Mouse (Mus musculus) kidney, postnatal 0 days (tissue): Measurements from ENCODE around the gene Pitpnm2. TPM values are rescaled to one million over a fixed set of nuclear protein-coding genes. Genes with fewer than 3 reads are reported as not detected.

Experiments
- ATAC-seq: fragments of 200-750 bp; cut with Nextera tagmentation; replicated peaks from 2 replicates; pipeline ENCODE4 v1.8.0; 2017; ENCODE audit warnings: low read depth, moderate number of reproducible peaks, moderate TSS enrichment, moderate library complexity; ENCODE audit not compliant: low FRiP score
- DNase-seq: peaks from one replicate; pipeline ENCODE4 v3.0.0-alpha.2; 2016; ENCODE audit warnings: low spot score
- H3K27ac ChIP-seq: fragments of 300-500 bp; sonication (generic); 2 replicates; pipeline ENCODE4 v1.5.1; 2014; ENCODE audit warnings: mild to moderate bottlenecking
- H3K27me3 ChIP-seq: fragments of 300-500 bp; sonication (generic); 2 replicates; pipeline ENCODE4 v1.6.1; 2014; ENCODE audit warnings: low read length, mixed read lengths; ENCODE audit not compliant: insufficient read depth
- H3K36me3 ChIP-seq: fragments of 300-500 bp; sonication (generic); 2 replicates; pipeline ENCODE4 v1.6.1; 2014; ENCODE audit warnings: low read length, mixed read lengths; ENCODE audit not compliant: insufficient read depth
- H3K4me1 ChIP-seq: fragments of 300-500 bp; sonication (generic); replicated peaks from 2 replicates; pipeline ENCODE4 v1.6.1; 2014; ENCODE audit warnings: antibody characterized with exemption, low read length, mixed read lengths; ENCODE audit not compliant: insufficient read depth
- H3K4me2 ChIP-seq: fragments of 300-500 bp; sonication (generic); 2 replicates; pipeline ENCODE4 v1.6.1; 2014; ENCODE audit warnings: mild to moderate bottlenecking, low read length, moderate library complexity, mixed read lengths
- H3K4me3 ChIP-seq: fragments of 300-500 bp; sonication (generic); replicated peaks from 2 replicates; pipeline ENCODE4 v1.5.1; 2014; ENCODE audit warnings: low read depth, low read length
- H3K9ac ChIP-seq: fragments of 300-500 bp; sonication (generic); 2 replicates; pipeline ENCODE4 v1.6.1; 2014; ENCODE audit warnings: low read depth, low read length
- H3K9me3 ChIP-seq: fragments of 300-500 bp; sonication (generic); replicated peaks from 2 replicates; pipeline ENCODE4 v1.6.1; 2016; ENCODE audit warnings: low read length, inconsistent platforms, mixed read lengths
- CTCF ChIP-seq: IDR thresholded peaks from 2 replicates; pipeline ENCODE4 v1.5.1; 2016; ENCODE audit warnings: antibody characterized with exemption, low read depth, mild to moderate bottlenecking, moderate library complexity
- WGBS: fragments of 180-500 bp; shearing (Covaris S2); extraction: QIAGEN DNeasy Blood & Tissue Kit; methylation state at CpG from one replicate; pipeline ENCODE4 v1.1.7; 2014; 5-methylcytosine and 5-hydroxymethylcytosine counted together
- polyA plus RNA-seq: library from polyadenylated mRNA; unstranded; fragments of >200 nt; fragmentation: Nextera tagmentation; extraction: Ambion mirVana; gene quantifications from 2 replicates; pipeline ENCODE4 v1.2.1, GENCODE M21; 2015

The Pitpnm2 gene
- polyA plus RNA-seq, 1 experiment from 2014 or later, result 3.1 TPM

DNA sequence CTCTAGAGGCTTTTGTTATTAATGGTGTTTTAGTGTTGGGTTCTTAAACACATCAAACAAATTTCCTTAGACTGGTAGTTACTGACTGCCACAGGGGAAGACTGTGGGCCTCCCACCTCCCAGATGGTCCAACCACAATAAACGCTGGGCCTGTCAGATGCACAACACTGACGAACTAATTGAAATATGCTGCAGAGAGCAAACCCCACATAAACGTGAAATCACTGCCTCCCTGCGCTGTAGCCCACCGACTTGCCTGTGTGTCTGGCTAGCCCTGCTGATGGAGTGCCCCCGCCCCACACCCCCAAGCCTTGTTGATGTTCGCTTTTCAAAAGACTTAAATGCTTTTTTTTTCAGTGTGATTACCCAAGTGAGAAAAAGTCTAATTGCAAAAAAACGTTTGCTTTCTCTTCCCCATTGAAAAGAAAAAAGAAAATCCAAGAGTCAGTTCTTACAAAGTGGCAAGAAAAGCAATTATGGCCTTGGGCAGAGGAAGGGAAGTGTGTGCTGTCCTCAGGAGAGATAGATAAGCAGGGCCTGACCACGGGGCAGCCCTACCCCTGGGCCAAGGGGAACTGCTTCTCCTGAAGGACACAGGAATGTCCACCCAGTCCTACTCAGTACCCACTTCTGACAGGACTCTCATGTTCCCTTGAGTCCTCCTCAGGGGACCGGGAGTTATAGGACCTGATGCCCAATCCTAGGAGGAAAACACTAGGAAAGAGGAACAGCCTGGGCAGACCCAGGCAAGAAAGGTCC lies 7.7 kb downstream of the Pitpnm2 start:
- Histone ChIP-seq H3K4me3 (no peak overlapping the region), H3K27me3 (no peaks in the 10 kb centered on the region), H3K9me3 (no peaks in the 10 kb centered on the region), H3K36me3 (0 out of 2 replicates have a peak, but pooled peaks cover 5% of the 10 kb centered on the region), H3K4me2 (peak overlapping the region; percentile 25; the same call in 1 of the 2 replicates), H3K27ac (no peak overlapping the region), H3K4me1 (peaks cover 10% of the 10 kb centered on the region), H3K9ac (no peak overlapping the region)
- 31% methylated on average over 10 of the region's 10 CpGs for WGBS
- no peak for TF ChIP-seq CTCF
- DNase-seq (peak; percentile 31), ATAC-seq (no peak)

DNA sequence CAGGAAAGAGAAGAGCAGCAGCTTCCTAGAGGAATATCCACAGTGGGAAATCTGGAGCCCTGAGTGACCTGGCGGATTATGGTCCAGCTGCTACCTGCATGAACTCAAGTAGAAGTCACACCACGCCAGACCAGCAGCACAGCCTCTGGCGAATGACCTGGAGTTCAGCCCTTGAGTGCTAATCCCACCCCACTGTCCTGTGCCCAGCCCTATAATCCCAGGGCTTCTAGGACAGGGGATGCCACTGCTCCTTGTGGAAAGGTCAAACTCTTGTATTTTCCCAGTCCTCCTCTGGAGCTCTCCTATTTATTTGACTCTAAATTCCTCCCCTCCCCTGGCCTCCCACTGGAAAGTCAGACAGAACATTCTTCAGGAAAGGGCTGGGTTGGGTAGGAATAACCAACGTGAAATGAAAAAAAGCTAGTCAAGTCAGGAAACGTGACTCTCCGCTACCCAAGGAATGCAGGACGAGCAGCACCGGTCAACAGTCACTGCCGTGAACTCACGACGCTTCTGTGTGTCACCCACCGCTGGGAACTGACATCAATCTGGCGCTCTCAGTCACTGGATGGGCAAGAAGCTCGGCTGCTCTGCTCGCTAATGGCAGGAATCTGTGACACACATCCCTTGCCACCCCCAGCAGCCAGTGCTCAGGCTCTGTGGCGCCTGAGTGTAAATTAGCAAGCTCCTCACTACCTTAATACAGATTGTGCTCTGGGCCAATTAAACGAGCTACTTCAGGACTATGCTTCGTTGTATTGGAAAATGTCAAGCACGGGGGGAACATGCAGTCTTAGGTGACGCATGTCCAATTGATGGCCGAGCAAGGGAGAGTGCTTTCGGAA lies 8.5 kb downstream of the Pitpnm2 start:
- H3K36me3 ChIP-seq, result 0 out of 2 replicates have a peak, but pooled peaks cover 5% of the 10 kb centered on the region
- peak overlapping the region; percentile 25; the same call in 1 of the 2 replicates for H3K4me2 ChIP-seq
- no peak overlapping the region for H3K9ac ChIP-seq
- peaks cover 10% of the 10 kb centered on the region for H3K4me1 ChIP-seq
- WGBS, result 20% methylated on average over 22 of the region's 22 CpGs
- no peaks in the 10 kb centered on the region for H3K27me3 ChIP-seq
- no peak for TF ChIP-seq CTCF
- ATAC-seq (no peak), DNase-seq (peak; percentile 66)
- H3K27ac ChIP-seq, result peak overlapping the region; percentile 31; the same call in 1 of the 2 replicates
- no peak overlapping the region for H3K4me3 ChIP-seq
- no peaks in the 10 kb centered on the region for H3K9me3 ChIP-seq

DNA sequence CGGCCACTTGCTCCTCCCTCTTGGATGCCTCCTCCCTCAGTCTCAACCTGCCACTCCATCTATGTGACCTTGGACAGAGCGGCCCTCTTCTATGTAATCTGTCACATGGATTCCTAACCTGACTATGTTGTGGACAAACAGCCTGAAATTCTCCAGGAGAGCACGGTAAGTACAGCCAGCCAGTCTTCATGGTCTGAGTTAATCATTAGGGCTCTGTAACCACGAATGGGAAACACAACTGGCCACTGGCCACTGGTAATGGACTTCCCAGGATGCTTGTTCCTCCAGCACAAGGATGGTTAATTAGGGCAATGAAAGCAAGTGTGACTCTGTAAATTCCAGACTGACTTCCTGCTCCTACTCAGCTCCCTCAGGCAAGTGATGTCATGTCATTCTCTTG lies 13.4 kb downstream of the Pitpnm2 start:
- Histone ChIP-seq H3K4me2 (no peak overlapping the region), H3K9me3 (no peaks in the 10 kb centered on the region), H3K36me3 (no peaks in the 10 kb centered on the region), H3K27ac (no peak overlapping the region), H3K27me3 (no peaks in the 10 kb centered on the region), H3K9ac (no peak overlapping the region), H3K4me3 (no peak overlapping the region), H3K4me1 (peaks cover 28% of the 10 kb centered on the region)
- no peak for TF ChIP-seq CTCF
- ATAC-seq (peak; percentile 77), DNase-seq (peak; percentile 38)
- 50% methylated on average over 4 of the region's 4 CpGs for WGBS

DNA sequence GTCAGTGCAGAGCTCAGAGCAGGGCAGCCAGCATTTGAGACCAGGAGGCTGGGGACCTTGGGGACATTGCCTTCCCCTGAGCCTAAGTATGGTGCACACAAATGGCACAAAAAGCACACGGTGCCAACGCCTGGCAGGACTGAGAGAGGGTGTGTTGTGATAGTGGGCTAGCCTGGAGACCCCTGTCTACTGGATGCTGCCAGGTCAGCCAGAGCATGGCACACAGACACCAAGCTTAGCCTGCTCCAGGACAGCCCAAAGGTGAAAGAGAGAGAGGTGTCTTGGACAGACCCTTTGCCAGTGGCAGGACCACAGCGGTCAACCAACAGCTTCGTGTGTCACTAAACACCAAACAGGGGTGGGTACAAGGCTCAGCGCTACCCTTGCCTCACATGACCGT lies 14.8 kb downstream of the Pitpnm2 start:
- Histone ChIP-seq H3K4me2 (no peak overlapping the region), H3K27ac (no peak overlapping the region), H3K9ac (no peak overlapping the region), H3K9me3 (no peaks in the 10 kb centered on the region), H3K36me3 (no peaks in the 10 kb centered on the region), H3K4me3 (no peak overlapping the region), H3K27me3 (no peaks in the 10 kb centered on the region), H3K4me1 (peaks cover 22% of the 10 kb centered on the region; the same call in 1 of the 2 replicates)
- no peak for DNase-seq
- WGBS, result 91% methylated on average over 6 of the region's 6 CpGs
- no peak for TF ChIP-seq CTCF
- ATAC-seq, result no peak

DNA sequence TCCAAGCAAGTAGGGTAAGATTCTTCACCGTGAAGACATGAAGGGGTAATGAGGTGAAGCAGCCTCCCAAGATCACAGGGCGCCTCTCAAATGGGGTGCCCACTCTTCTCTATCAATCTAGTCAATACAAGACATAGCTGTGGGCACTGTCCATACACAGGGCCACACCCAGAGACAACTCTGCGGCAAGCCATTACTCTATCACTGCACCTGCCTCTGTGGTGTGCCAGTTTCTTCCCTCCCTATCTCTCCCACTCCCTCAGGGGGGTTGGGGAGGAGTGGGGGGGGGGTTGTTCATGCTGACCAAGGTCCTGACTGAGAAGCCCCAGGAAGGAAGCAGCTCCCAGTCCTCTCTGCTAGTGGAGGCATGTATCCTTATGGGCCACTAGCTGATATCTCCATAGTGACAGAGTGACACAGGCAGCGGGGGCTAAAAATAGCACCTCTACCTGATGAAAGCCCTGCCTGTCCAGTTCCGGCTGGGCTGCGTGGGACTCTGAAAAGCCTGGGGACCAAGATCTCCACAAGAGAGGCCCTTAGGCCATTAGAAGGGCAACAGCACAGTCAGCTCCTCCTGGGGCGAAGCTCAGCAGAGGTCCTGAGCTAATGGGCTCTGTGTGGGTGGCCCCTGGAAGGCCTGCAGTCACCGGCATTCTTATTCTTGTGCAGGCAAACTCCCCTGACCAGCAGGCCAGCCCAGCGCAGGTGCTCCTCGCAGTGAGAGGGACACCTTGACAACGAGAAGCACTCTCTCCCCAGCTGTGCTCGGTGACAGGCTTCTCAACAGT lies 15.5 kb downstream of the Pitpnm2 start:
- no peak for TF ChIP-seq CTCF
- no peak for ATAC-seq
- Histone ChIP-seq H3K4me3 (no peak overlapping the region), H3K36me3 (no peaks in the 10 kb centered on the region), H3K4me2 (no peak overlapping the region), H3K27me3 (no peaks in the 10 kb centered on the region), H3K9ac (no peak overlapping the region), H3K4me1 (peaks cover 22% of the 10 kb centered on the region; the same call in 1 of the 2 replicates), H3K27ac (no peak overlapping the region), H3K9me3 (no peaks in the 10 kb centered on the region)
- 38% methylated on average over 12 of the region's 12 CpGs for WGBS
- DNase-seq, result no peak

DNA sequence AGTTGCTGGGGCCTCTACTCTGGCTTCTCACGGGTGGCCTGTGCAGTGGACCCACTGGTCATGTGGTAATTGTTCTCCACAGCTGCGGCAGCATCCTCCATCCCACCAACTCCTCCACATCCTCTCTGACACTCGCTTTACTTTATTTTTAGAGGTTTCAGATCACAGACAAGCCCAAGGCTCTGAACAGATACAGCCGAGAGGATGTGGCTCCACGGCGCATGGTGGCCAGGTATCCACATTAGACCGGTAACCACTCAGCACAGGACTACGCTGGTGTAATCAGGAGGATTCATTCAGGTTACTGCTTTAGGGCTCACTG lies 16.5 kb downstream of the Pitpnm2 start:
- Histone ChIP-seq H3K36me3 (no peaks in the 10 kb centered on the region), H3K9ac (no peak overlapping the region), H3K4me2 (0 out of 2 replicates have a peak overlapping the region, but pooled peaks have one; percentile 16), H3K27me3 (no peaks in the 10 kb centered on the region), H3K4me1 (peaks cover 22% of the 10 kb centered on the region; the same call in 1 of the 2 replicates), H3K4me3 (no peak overlapping the region), H3K27ac (no peak overlapping the region), H3K9me3 (no peaks in the 10 kb centered on the region)
- TF ChIP-seq CTCF, result no peak
- ATAC-seq (no peak), DNase-seq (no peak)
- 40% methylated on average over 8 of the region's 8 CpGs for WGBS
